In genomic region chr9:65141976-65142318, GRCm38 (mm10) we compare ENCODE assay signal across 8 mouse cellular contexts. TPM values are rescaled to one million over a fixed set of nuclear protein-coding genes. Genes with fewer than 3 reads are reported as not detected.
DNase-seq lines count a peak whose midpoint lies in the region; ATAC-seq and TF ChIP-seq lines count a peak whose summit lies in the region.

No protein-coding gene starts in this region.

- H3K9me3 ChIP-seq in heart, embryonic 13.5 days = no peaks in the 10 kb centered on the region
- H3K9me3 ChIP-seq in limb, embryonic 12.5 days = no peaks in the 10 kb centered on the region

- peaks cover 57% of the 10 kb centered on the region for H3K27me3 ChIP-seq in heart, embryonic 13.5 days (replicated peaks)
- H3K27me3 ChIP-seq in limb, embryonic 12.5 days = peaks cover 16% of the 10 kb centered on the region; the same call in 1 of the 2 replicates

- peak; percentile 14; the same call in 1 of the 2 replicates for ATAC-seq in heart, embryonic 13.5 days (ENCODE audit: extremely low read depth, insufficient number of reproducible peaks, low FRiP score, low TSS enrichment)
- ATAC-seq in limb, embryonic 12.5 days (ENCODE audit: insufficient number of reproducible peaks, insufficient read depth, low FRiP score, low TSS enrichment, low read depth) = peak; percentile 56; the same call in 1 of the 2 replicates

- peak overlapping the region; percentile 97 for H3K4me2 ChIP-seq in heart, embryonic 13.5 days
- peak overlapping the region; percentile 88 for H3K4me2 ChIP-seq in limb, embryonic 12.5 days

- no peak overlapping the region for H3K27ac ChIP-seq in bone marrow macrophage, adult 2 months (ENCODE audit: insufficient read depth, low read depth, low read length)
- peak overlapping the region; percentile 64 for H3K27ac ChIP-seq in heart, embryonic 13.5 days (replicated peaks)
- peak overlapping the region; percentile 88 for H3K27ac ChIP-seq in limb, embryonic 12.5 days

- H3K4me1 ChIP-seq in bone marrow macrophage, adult 2 months (ENCODE audit: control insufficient read depth, insufficient read depth, low read length) = no peaks in the 10 kb centered on the region
- H3K4me1 ChIP-seq in heart, embryonic 13.5 days = peaks cover 15% of the 10 kb centered on the region
- H3K4me1 ChIP-seq in limb, embryonic 12.5 days (replicated peaks) = peaks cover 20% of the 10 kb centered on the region

- no peak for TF ChIP-seq CTCF in bone marrow macrophage, adult 2 months (IDR thresholded peaks at IDR 0.05; ENCODE audit: low read depth, low read length)

- no peaks in the 10 kb centered on the region for H3K36me3 ChIP-seq in heart, embryonic 13.5 days
- 0 out of 2 replicates have a peak, but pooled peaks cover 8% of the 10 kb centered on the region for H3K36me3 ChIP-seq in limb, embryonic 12.5 days

- H3K9ac ChIP-seq in heart, embryonic 13.5 days = peak overlapping the region; percentile 85
- peak overlapping the region; percentile 83 for H3K9ac ChIP-seq in limb, embryonic 12.5 days (replicated peaks)

- H3K4me3 ChIP-seq in bone marrow macrophage, adult 2 months (ENCODE audit: insufficient read depth, low read length) = peak overlapping the region; percentile 58
- H3K4me3 ChIP-seq in heart, embryonic 13.5 days = peak overlapping the region; percentile 73
- peak overlapping the region; percentile 78 for H3K4me3 ChIP-seq in limb, embryonic 12.5 days (replicated peaks)

- intact Hi-C loops in left cerebral cortex, postnatal 36 days (cut with DNase I) = no loop called here

- no peak for TF ChIP-seq POLR2A in bone marrow macrophage, adult 2 months (IDR thresholded peaks at IDR 0.05; ENCODE audit: borderline replicate concordance, low read depth, low read length)

- 1% methylated on average over 17 of the region's 17 CpGs for WGBS in heart, embryonic 13.5 days
- WGBS in limb, embryonic 12.5 days = 0% methylated on average over 17 of the region's 17 CpGs

- DNase-seq in kidney, adult 18-20 months = peak; percentile 27
- DNase-seq in kidney, adult 9 months = no peak
- peak; percentile 78 for DNase-seq in neural tube, embryonic 10.5 days (ENCODE audit: extremely low spot score, low spot score)
- DNase-seq in ovary, postnatal 10 days (ENCODE audit: low spot score) = no peak
- no peak for DNase-seq in left cerebral cortex, postnatal 36 days (ENCODE audit: low spot score in 2 of 2)

RNA-seq across cellular contexts. Expression of gene Igdcc3, which starts 1.0 kb away (rescaled TPM):
- not detected in 2 replicates for polyA plus RNA-seq in bone marrow macrophage, adult 2 months (2012; ENCODE audit: insufficient read depth, insufficient read length, missing spikeins)
- 0.88 and 0.98 TPM in 2 replicates for polyA plus RNA-seq in heart, embryonic 13.5 days (2015; fragmentation: Nextera tagmentation; extraction: Ambion mirVana)
- 6.2 and 6.4 TPM in 2 replicates for polyA plus RNA-seq in limb, embryonic 12.5 days (2016; fragmentation: Nextera tagmentation; extraction: Ambion mirVana)
- 1 to 10 TPM; 2.0 to 2.3 TPM for total RNA-seq in left cerebral cortex, postnatal 36 days (2021)

RNA-seq across cellular contexts. Expression of gene Igdcc4, which starts 40.7 kb away (rescaled TPM):
- polyA plus RNA-seq in bone marrow macrophage, adult 2 months (2012; ENCODE audit: insufficient read depth, insufficient read length, missing spikeins) = 0.15 TPM in 1 of 2 replicates, not detected in the other
- 10.4 and 11.0 TPM in 2 replicates for polyA plus RNA-seq in heart, embryonic 13.5 days (2015; fragmentation: Nextera tagmentation; extraction: Ambion mirVana)
- polyA plus RNA-seq in limb, embryonic 12.5 days (2016; fragmentation: Nextera tagmentation; extraction: Ambion mirVana) = 15.7 and 18.2 TPM in 2 replicates
- total RNA-seq in left cerebral cortex, postnatal 36 days (2021) = 10 to 100 TPM; 24.9 to 30.8 TPM

RNA-seq across cellular contexts. Expression of gene Parp16, which starts 53.2 kb away (rescaled TPM):
- 2.9 TPM in 2 replicates for polyA plus RNA-seq in bone marrow macrophage, adult 2 months (2012; ENCODE audit: insufficient read depth, insufficient read length, missing spikeins)
- polyA plus RNA-seq in heart, embryonic 13.5 days (2015; fragmentation: Nextera tagmentation; extraction: Ambion mirVana) = 4.5 and 5.1 TPM in 2 replicates
- polyA plus RNA-seq in limb, embryonic 12.5 days (2016; fragmentation: Nextera tagmentation; extraction: Ambion mirVana) = 8.2 and 8.7 TPM in 2 replicates
- total RNA-seq in left cerebral cortex, postnatal 36 days (2021) = 1 to 10 TPM; 2.5 to 4.2 TPM

Comparison
In these comparisons a context has a peak if more than half of its experiments do, and no peak if none do; other contexts are left out.
1. DNase-seq: peak in kidney, adult 18-20 months (single experiment) and neural tube, embryonic 10.5 days (single experiment); none in kidney, adult 9 months (single experiment), ovary, postnatal 10 days (single experiment) and left cerebral cortex, postnatal 36 days (0 of 2).
2. Peak in every context shown above with its lines, with median percentiles within 50 percentile points of each other: H3K4me3 ChIP-seq.